Mouse (Mus musculus) heart, postnatal 25 days (tissue): ENCODE results near the gene Isoc2b. TPM values are rescaled to one million over a fixed set of nuclear protein-coding genes. Genes with fewer than 3 reads are reported as not detected.
"Not testable (repeated sequence)": the region's sequence is repeated elsewhere in the genome, so short reads cannot be mapped to it uniquely, and the experiment has no call there.

Source experiments
- DNase-seq: peaks from one replicate; pipeline ENCODE4 v3.0.0; 2022; ENCODE audit warnings: low spot score
- intact Hi-C: fragments of 180-260 bp; cut with DNase I; formaldehyde crosslinking; loops from one replicate; pipeline ENCODE4 v1.15.1; 2025
- total RNA-seq, 2 experiments: library from RNA; stranded (reverse); gene quantifications; 2 replicates each; pipeline ENCODE4 v1.2.3; 2021

Isoc2b gene
- total RNA-seq, 2 experiments from 2014 or later: 3.5 to 5.3 TPM

DNA sequence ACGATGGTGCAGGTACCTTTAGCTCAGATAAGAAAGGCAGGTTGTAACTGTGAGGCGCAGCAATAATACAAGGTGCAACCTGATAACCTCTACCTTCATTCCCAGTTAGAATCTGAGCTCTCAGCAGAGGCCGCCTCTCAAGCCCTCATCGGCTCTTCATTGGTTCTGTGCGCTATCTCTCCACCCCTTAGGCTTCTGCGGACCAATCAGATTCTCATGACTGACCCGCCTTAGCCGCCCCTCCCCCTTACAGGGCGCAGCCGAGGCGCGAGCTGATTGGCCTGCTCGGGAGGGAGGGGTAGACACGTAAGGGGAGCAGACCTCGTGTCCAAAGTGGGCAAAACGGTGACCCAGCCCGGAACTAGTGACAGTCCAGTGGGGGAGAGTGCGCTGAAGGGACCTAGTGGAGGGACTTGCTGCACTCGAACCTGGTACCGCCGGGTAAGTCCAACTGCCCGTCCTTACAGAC, 6.7 kb upstream of the Isoc2b start, which contains the start of gene Isoc2a:
Gene Isoc2a, plus strand, starts transcription at position 401 of the 469 bp plus-strand sequence.
- intact Hi-C loops: no loop called here
- DNase-seq: peak; percentile 88

DNA sequence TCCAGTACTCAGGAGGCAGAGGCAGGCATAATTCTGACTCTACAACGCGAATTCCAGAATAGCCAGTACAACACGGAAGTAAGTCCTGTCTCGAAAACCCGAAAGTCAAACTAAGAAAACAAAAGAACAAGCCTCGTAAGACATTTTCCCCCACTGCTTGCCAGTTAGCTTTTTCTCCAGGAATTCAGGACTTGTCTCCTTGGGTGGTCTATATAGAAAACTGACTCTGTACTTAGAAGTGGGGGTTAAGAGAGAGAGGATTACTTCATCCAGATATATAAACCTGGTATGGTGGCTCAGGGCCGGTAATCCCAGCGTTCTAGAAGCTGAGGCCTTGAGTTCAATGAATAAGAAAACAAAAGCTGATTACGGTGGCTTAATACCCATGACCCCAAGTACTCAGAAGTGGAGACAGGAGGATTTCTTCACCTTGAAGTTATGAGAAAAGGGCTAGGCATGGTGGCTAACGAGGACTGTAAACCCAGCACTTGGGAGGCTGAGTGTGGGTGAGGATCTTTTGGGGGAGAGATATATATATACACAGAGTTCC, 3.4 kb downstream of the Isoc2b start:
- intact Hi-C loops: loop anchor here (5.0 kb wide), 3 partner anchors 54 to 186 kb away; partner anchors contain the start of genes Kmt5c, Ube2s and Zfp580

DNA sequence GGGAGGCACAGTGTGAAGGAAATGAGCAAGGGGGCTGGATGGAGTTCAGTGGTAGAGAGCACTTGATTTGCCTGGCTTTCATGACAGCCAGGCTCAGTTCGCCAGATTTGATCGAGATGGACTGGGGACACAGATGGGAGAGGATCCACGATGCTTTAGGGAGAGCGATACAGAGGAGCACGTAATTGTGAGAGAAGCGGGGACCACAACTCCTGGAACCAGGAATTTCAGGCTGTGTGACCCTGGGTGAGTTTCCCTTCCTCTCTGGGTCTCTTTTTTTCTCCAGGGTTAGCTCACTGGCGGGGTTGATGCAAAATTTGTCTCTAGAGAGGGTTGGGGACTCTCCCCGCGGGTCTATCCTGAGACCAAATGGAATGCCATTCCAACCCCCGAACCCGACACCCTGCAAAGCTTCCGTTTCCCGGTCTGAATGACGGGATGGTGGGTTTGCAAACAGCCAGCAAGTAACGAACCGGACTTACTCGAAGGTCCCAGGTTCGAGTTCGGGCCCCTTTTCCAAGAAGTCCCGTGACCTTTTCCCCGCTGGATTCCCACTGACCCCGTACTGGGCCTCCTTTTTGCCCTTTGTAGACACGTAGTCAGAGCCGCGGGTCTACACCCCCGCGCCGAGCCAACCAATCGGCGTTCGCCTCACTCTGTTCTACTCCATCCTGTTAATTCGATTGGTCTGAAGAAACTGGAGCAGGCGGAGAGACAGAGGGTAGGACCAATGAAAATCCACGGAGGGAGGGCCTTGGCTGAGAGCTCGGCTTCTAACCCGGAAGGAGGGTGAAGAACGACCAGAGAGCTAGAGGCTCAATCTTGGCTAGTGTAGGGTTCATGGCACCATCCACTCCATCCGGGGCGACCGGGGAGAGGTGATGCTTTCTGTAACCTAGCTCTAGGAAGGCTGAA, 4.2 kb downstream of the Isoc2b start:
- peak; percentile 98 for DNase-seq
- intact Hi-C loops: loop anchor here (5.0 kb wide), 3 partner anchors 54 to 186 kb away; partner anchors contain the start of genes Kmt5c, Ube2s and Zfp580

More for the DNA sequence above, 3.4 kb downstream of the Isoc2b start:
- DNase-seq: no peak

- intact Hi-C loops: loop anchor here (5.0 kb wide), 3 partner anchors 53 to 187 kb away; partner anchors contain the start of genes Kmt5c, Ube2s and Zfp580
- DNase-seq: no peak
These were observed 5.0 kb downstream of the Isoc2b start for GRCm38 (mm10) chr7:4865090-4865489.

DNA sequence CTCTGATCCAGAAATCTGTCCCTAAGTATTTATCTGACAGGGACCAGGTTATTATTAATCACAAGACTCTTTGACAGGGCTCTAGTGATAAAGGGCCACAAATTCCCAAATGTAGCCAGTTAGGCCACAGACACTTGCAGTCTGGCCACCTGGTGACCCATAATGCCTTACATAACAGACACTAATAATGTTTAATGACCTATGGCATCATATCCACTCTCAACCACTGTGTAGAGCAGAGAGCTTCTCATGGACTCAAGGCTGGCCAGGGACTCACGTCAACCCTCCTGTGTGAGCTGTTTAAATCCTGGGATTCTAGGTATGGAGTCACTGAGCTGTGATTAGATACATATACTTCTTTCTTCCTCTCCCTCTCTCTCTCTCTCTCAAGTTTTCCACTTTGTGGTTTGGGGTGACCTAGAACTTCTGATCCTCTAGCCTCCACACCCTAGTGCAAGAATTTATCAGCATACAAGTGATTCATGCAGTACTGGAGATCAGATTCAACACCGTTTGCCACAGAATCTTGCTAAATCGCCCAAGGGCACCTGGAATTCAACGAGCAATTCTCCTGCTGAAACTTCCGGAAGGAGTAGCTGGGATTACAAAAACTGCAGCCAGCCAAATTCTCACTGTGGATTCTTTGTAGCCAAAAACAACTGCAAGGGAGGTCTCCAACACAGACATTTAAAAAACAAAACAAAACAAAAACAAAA, 5.8 kb downstream of the Isoc2b start:
- no peak for DNase-seq
- intact Hi-C loops: loop anchor here (1.0 kb wide), 1 partner anchor 76 kb away; no protein-coding TSS in a partner anchor

GRCm38 (mm10) chr7:4863541-4864080, 6.4 kb downstream of the Isoc2b start:
- intact Hi-C loops: loop anchor here (1.0 kb wide), 2 partner anchors 48 to 77 kb away; no protein-coding TSS in a partner anchor
- no peak for DNase-seq

- intact Hi-C loops: loop anchor here (1.0 kb wide), 1 partner anchor 48 kb away; no protein-coding TSS in a partner anchor
- DNase-seq: peak; percentile 51
These were observed 7.0 kb downstream of the Isoc2b start for GRCm38 (mm10) chr7:4863041-4863440.

DNA sequence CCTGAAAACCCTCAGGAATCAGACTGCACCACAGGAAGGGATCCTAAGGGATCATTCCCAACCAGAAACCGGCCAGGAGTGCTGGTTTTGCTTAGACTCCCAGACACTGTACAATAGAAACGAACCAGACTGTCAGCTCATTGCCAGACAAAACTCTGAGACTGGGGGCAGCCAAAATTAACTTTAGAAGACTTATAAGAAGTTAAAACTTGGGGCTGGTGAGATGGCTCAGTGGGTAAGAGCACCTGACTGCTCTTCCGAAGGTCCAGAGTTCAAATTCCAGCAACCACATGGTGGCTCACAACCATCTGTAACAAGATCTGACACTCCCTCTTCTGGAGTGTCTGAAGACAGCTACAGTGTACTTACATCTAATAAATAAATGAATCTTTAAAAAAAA, 9.1 kb downstream of the Isoc2b start:
- DNase-seq, intact Hi-C loops: not testable (repeated sequence)

- no peak for DNase-seq
- intact Hi-C loops: no loop called here
These were observed 10.6 kb downstream of the Isoc2b start for GRCm38 (mm10) chr7:4859418-4859978.

DNA sequence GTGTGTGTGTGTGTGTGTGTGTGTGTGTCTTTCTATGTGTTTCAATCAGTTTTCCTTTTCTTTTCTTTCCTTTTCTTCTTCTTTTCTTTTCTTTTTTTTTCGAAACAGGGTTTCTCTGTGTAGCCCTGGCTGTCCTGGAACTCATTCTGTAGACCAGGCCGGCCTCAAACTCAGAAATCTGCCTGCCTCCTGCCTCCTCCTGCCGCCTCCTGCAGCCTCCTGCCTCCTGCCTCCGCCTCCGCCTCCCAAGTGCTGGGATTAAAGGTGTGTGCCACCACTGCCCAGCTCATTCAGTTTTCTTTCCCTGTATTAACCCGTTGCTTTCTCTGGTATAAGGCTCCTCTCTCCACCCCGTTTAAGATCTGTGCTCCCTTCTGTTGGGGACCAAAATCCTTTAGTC, 12.7 kb downstream of the Isoc2b start:
- DNase-seq: no peak
- intact Hi-C loops: no loop called here

- no peak for DNase-seq
- intact Hi-C loops: no loop called here
These were observed 13.6 kb downstream of the Isoc2b start for GRCm38 (mm10) chr7:4856508-4856907.

DNA sequence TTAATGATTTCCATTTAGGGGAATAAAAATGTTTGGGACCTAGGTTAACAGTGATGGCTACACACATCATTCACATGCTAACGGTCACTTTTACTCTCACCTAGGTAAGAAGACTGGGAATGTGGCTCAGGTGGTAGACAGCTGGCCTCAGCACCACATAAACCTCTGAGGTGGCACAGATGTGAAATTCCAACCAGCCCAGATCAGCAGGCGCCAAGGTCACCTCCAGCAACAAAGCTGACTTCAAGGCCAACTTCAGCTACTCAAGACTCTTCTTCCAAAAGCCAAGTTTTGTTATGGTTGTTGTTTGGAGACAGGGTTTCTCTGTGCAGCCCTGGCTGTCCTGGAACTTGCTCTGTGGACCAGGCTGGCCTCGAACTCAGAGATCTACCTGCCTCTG, 16.4 kb downstream of the Isoc2b start:
- DNase-seq: no peak

DNA sequence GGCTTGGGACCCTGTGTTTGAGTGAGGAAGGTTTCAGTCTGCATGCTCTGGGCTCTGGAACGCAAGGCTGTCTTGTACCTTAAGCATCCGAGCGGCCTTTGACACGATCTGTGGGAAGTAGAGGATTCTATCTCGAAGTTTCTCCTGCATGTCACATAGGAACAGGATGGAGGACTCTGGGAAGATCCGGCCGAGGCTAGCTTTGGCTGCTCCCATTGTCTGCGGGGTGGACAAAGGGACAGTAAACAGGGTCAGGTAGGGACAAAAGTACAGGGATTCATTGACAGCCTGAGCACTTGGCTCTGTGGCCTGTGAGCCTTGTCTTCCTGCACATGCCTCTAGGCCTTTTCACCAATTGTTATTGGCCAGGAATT, 18.8 kb downstream of the Isoc2b start:
- intact Hi-C loops: no loop called here
- DNase-seq: no peak

More for the DNA sequence above, 16.4 kb downstream of the Isoc2b start:
- intact Hi-C loops: no loop called here

DNA sequence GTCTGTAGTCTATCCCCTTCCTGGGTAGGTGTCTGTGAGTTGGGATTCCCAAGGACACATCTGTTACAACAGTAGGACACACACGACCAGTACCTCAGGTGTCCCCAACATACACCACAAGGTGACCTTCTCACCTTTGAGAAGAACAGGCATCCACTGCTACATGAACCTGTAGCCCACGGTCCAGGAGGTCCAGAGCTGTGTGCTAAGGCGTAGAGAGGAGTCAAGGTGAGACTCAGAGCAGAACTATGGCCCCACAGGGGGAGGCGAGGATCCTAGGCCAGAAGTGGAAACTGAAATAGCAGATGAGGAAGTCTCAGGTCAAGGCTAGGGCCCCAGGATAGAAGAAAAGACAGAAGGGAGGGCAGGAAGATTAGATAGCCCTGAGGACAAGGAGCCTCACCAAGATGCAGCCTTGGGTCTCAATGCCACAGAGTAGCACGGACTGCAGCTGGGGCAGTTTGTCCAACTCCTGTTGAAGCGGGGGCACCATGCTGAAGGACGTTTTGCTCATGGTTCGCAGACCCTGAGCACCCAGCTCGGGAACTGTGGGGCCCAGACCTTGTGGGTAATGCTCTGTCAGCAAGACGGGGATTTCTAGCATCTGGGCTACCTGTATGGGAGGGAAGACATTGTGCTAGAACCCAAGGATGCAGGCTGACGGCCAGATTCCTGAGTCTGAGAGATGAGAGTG, 19.3 kb downstream of the Isoc2b start:
- DNase-seq: no peak
- intact Hi-C loops: no loop called here

- DNase-seq: no peak
- intact Hi-C loops: no loop called here
These were observed 20.7 kb downstream of the Isoc2b start for GRCm38 (mm10) chr7:4849372-4849771.

DNA sequence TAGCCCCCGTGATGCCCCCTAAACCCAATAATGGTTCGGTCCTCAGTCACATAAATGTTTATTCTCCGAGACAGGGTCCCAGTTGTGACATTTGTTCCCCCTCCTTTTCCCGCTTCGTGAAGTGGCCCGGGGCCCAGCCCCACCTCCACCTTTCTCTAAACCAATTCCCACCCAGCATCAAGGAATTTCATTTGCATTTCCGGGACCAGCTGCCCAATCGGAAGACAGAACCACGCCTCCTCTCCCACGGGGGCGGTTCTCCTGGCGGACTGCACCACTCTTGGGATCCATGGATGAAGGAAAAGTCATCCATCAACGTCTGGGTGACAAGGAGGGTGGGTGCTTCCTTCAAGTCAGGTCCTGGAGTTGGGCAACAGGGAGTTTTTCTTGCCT, 25.1 kb downstream of the Isoc2b start:
- intact Hi-C loops: no loop called here
- DNase-seq: no peak

GRCm38 (mm10) chr7:4844245-4844916, 25.7 kb downstream of the Isoc2b start, which contains the start of gene Shisa7:
Gene Shisa7 (minus strand): TSS chr7:4844696.
- DNase-seq: no peak
- intact Hi-C loops: no loop called here

DNA sequence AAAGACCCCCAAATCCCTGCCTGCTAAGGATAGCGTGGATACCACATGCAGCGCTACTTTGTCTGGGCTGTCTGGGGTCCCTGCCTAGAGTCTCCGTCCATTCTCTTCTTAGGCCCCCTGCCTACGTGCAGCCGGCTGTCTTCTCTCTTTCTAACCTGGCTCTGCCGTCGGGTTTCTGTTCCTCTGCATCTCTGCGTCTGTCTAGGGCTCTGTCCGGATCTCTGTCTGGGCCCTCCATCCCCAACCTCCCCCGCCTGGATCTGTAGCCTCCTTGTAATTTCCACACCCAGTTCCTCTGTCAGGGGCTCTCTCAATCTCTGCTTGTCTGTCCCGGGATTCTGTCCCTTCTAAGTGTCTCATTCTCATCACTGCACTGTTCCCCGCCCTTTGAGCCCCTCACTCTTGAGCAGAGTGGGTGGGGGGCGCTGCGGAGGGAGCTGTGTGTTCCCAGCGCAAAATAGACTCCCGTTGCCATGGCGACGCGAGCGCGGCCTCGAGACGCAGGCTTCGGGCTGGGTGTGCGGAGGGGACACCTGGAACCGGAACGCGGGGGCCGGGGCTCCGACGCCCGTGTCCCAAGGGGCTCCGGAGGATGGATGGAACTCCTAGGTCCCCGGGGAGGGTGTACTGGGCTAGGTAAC, 26.3 kb downstream of the Isoc2b start:
- no peak for DNase-seq
- intact Hi-C loops: no loop called here
